31 mouse cellular contexts compared by ENCODE assay signal in the genomic region with DNA sequence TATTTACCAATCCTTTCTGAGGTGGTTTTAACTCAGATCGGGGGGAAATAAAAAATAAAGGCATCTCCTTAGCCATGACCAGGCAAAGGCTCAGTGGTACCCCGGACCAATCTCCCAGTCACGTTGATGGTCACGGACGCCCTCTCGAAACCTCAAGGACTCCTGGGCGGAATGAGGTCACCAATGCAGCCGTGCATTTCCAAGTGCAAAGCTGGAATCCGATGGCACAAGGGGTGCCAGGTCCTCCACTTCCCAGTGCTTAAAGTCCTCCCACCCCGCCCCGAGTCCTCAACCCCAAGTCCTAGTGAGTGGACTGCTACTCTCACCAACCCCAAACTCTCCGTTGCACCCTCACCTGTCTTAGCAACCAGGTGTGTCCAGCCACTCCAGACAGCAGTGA. TPM values are rescaled to one million over a fixed set of nuclear protein-coding genes. Genes with fewer than 3 reads are reported as not detected.
DNase-seq lines count a peak whose midpoint lies in the region; ATAC-seq and TF ChIP-seq lines count a peak whose summit lies in the region.
"Had no signal": no experiment of that assay in that cellular context is flagged by ENCODE, and none has a peak within 500 bp of the region (broad histone marks: within the 10 kb centered on the region; RNA-seq: fewer than 3 reads in every experiment).

No protein-coding gene starts in this region.

- WGBS in kidney, embryonic 14.5 days, result 91% methylated on average over 12 of the region's 12 CpGs
- 78% methylated on average over 12 of the region's 12 CpGs for WGBS in lung, adult 2 months
- 95% methylated on average over 12 of the region's 12 CpGs for WGBS in forebrain, embryonic 12.5 days

- H3K9ac ChIP-seq in kidney, embryonic 14.5 days (ENCODE audit: low read depth, low read length), result no peak overlapping the region
- no peak overlapping the region for H3K9ac ChIP-seq in forebrain, embryonic 12.5 days
- H3K9ac ChIP-seq: embryonic facial prominence, embryonic 13.5 days; forebrain, embryonic 13.5 days; limb, embryonic 13.5 days; liver, embryonic 12.5 days; lung, embryonic 14.5 days; neural tube, embryonic 13.5 days; stomach, embryonic 15.5 days had no signal

- peaks cover 10% of the 10 kb centered on the region; the same call in 1 of the 2 replicates for H3K4me1 ChIP-seq in kidney, embryonic 14.5 days (ENCODE audit: control insufficient read depth, insufficient read depth, low read length)
- 0 out of 2 replicates have a peak, but pooled peaks cover 3% of the 10 kb centered on the region for H3K4me1 ChIP-seq in lung, adult 2 months (ENCODE audit: control insufficient read depth, insufficient read depth, low read length)
- H3K4me1 ChIP-seq in forebrain, embryonic 12.5 days, result no peaks in the 10 kb centered on the region
- H3K4me1 ChIP-seq: hindbrain, embryonic 10.5 days; neural tube, embryonic 13.5 days; stomach, embryonic 15.5 days had no signal

- no peak overlapping the region for H3K27ac ChIP-seq in kidney, embryonic 14.5 days (ENCODE audit: low read depth, low read length)
- H3K27ac ChIP-seq in forebrain, embryonic 12.5 days, result no peak overlapping the region
- H3K27ac ChIP-seq: embryonic facial prominence, embryonic 13.5 days; forebrain, embryonic 13.5 days; hindbrain, embryonic 10.5 days; limb, embryonic 13.5 days; liver, embryonic 12.5 days; neural tube, embryonic 13.5 days; stomach, embryonic 15.5 days had no signal

- no peak for TF ChIP-seq POLR2A in lung, adult 2 months (IDR thresholded peaks at IDR 0.05; ENCODE audit: borderline replicate concordance, extremely low read depth, low read depth, low read length)

- no peaks in the 10 kb centered on the region for H3K9me3 ChIP-seq in kidney, embryonic 14.5 days (ENCODE audit: control insufficient read depth, low read length)
- no peaks in the 10 kb centered on the region for H3K9me3 ChIP-seq in forebrain, embryonic 12.5 days
- H3K9me3 ChIP-seq: embryonic facial prominence, embryonic 13.5 days; forebrain, embryonic 13.5 days; hindbrain, embryonic 10.5 days; limb, embryonic 13.5 days; liver, embryonic 12.5 days; neural tube, embryonic 13.5 days; stomach, embryonic 15.5 days had no signal

- ATAC-seq in kidney, embryonic 14.5 days (ENCODE audit: low FRiP score, low TSS enrichment), result no peak
- ATAC-seq in forebrain, embryonic 12.5 days (ENCODE audit: low FRiP score), result no peak
- ATAC-seq: forebrain, embryonic 13.5 days; hindbrain, embryonic 16.5 days; intestine, postnatal 0 days; liver, embryonic 12.5 days had no signal

- no peak for TF ChIP-seq CTCF in lung, adult 2 months (IDR thresholded peaks at IDR 0.05; ENCODE audit: insufficient read depth, low read length)

- H3K4me2 ChIP-seq in kidney, embryonic 14.5 days (replicated peaks; ENCODE audit: low read depth, low read length), result no peak overlapping the region
- H3K4me2 ChIP-seq in forebrain, embryonic 12.5 days, result no peak overlapping the region
- H3K4me2 ChIP-seq: embryonic facial prominence, embryonic 13.5 days; forebrain, embryonic 13.5 days; heart, embryonic 11.5 days; limb, embryonic 13.5 days; liver, embryonic 12.5 days; lung, embryonic 14.5 days; neural tube, embryonic 13.5 days; stomach, embryonic 15.5 days had no signal

- no peaks in the 10 kb centered on the region for H3K27me3 ChIP-seq in kidney, embryonic 14.5 days (ENCODE audit: control insufficient read depth, insufficient read depth, low read length)
- no peaks in the 10 kb centered on the region for H3K27me3 ChIP-seq in forebrain, embryonic 12.5 days
- H3K27me3 ChIP-seq: embryonic facial prominence, embryonic 13.5 days; forebrain, embryonic 13.5 days; limb, embryonic 13.5 days; liver, embryonic 12.5 days; neural tube, embryonic 13.5 days; stomach, embryonic 15.5 days had no signal

- no peak overlapping the region for H3K4me3 ChIP-seq in kidney, embryonic 14.5 days (ENCODE audit: low read length)
- no peak overlapping the region for H3K4me3 ChIP-seq in lung, adult 2 months (replicated peaks; ENCODE audit: extremely low read depth, low read depth, low read length)
- H3K4me3 ChIP-seq in forebrain, embryonic 12.5 days (replicated peaks), result no peak overlapping the region
- H3K4me3 ChIP-seq: embryonic facial prominence, embryonic 13.5 days; erythroblast, embryonic 14.5 days; forebrain, embryonic 13.5 days; gastrocnemius, adult 2 months; hindbrain, embryonic 10.5 days; limb, embryonic 13.5 days; liver, embryonic 12.5 days; myocyte; neural tube, embryonic 13.5 days; stomach, embryonic 15.5 days had no signal

- H3K36me3 ChIP-seq in kidney, embryonic 14.5 days (ENCODE audit: control insufficient read depth, insufficient read depth, low read length), result peaks cover 3% of the 10 kb centered on the region; the same call in 1 of the 2 replicates
- peaks cover 7% of the 10 kb centered on the region; the same call in 1 of the 2 replicates for H3K36me3 ChIP-seq in forebrain, embryonic 12.5 days (replicated peaks)
- H3K36me3 ChIP-seq: stomach, embryonic 15.5 days had no signal

- DNase-seq in kidney, adult 11 months, result peak; percentile 38
- DNase-seq in adrenal gland, postnatal 10 days, result peak; percentile 43
- peak; percentile 41 for DNase-seq in lung, adult 2 months
- peak; percentile 59 for DNase-seq in lung, postnatal 36 days
- no peak for DNase-seq in spleen, adult 18-20 months
- DNase-seq in thymus, postnatal 4 days, result no peak
- DNase-seq: cerebellum, adult 2 months; cerebellum, postnatal 36 days; embryo, embryonic 11 days; gastrocnemius, adult 2 months; layer of hippocampus, adult 9-11 months; midbrain, embryonic 14.5 days; retina, postnatal 1 day; right cerebral cortex, postnatal 25 days; thymus, postnatal 25 days had no signal

RNA-seq across cellular contexts. Expression of gene Sergef, which starts 25.3 kb away (rescaled TPM):
- 10.9 and 15.7 TPM in 2 replicates for polyA plus RNA-seq in kidney, embryonic 14.5 days (2014; fragmentation: Nextera tagmentation; extraction: Ambion mirVana)
- 10 to 100 TPM in 1 of 2 experiments, 1 to 10 TPM in 1; 9.7 to 14.4 TPM for total RNA-seq in adrenal gland, postnatal 10 days (2021)
- polyA plus RNA-seq in lung, adult 2 months (2012; rRNA removed), result 7.2 and 9.5 TPM in 2 replicates
- polyA plus RNA-seq in forebrain, embryonic 12.5 days (2016; fragmentation: Nextera tagmentation; extraction: Ambion mirVana), result 19.0 and 19.6 TPM in 2 replicates

RNA-seq across cellular contexts. Expression of gene Tph1, which starts 58.1 kb away (rescaled TPM):
- polyA plus RNA-seq in kidney, embryonic 14.5 days (2014; fragmentation: Nextera tagmentation; extraction: Ambion mirVana), result 0.86 and 1.1 TPM in 2 replicates
- total RNA-seq in adrenal gland, postnatal 10 days (2021), result not detected
- polyA plus RNA-seq in lung, adult 2 months (2012; rRNA removed), result 0.09 TPM in 1 of 2 replicates, not detected in the other
- 0.63 and 0.76 TPM in 2 replicates for polyA plus RNA-seq in forebrain, embryonic 12.5 days (2016; fragmentation: Nextera tagmentation; extraction: Ambion mirVana)
- total RNA-seq: megakaryocyte-erythroid progenitor cell, adult 5-6 weeks had no signal
- polyA plus RNA-seq: cerebellum, adult 2 months; erythroblast, embryonic 14.5 days; heart, embryonic 11.5 days; liver, embryonic 12.5 days had no signal

Comparison
In these comparisons a context has a peak if more than half of its experiments do, and no peak if none do; other contexts are left out.
1. DNase-seq: peak in kidney, adult 11 months (single experiment), adrenal gland, postnatal 10 days (single experiment), lung, adult 2 months (single experiment) and lung, postnatal 36 days (single experiment); none in spleen, adult 18-20 months (0 of 2) and thymus, postnatal 4 days (single experiment).